Comparison of ENCODE assay signal across 8 mouse cellular contexts in genomic region chr5:73337961-73338831, GRCm38 (mm10). TPM values are rescaled to one million over a fixed set of nuclear protein-coding genes. Genes with fewer than 3 reads are reported as not detected.
DNase-seq lines count a peak whose midpoint lies in the region; ATAC-seq and TF ChIP-seq lines count a peak whose summit lies in the region.

No protein-coding gene starts in this region.

- no peaks in the 10 kb centered on the region for H3K27me3 ChIP-seq in limb, embryonic 14.5 days (ENCODE audit: control insufficient read depth, insufficient read depth, low read length)
- no peaks in the 10 kb centered on the region for H3K27me3 ChIP-seq in midbrain, embryonic 15.5 days (replicated peaks)

- peak; percentile 75 to 78 for DNase-seq in left cerebral cortex, adult 18-20 months (ENCODE audit: low spot score in 2 of 2)
- no peak for DNase-seq in left cerebral cortex, adult 11 months (ENCODE audit: low spot score)
- DNase-seq in cerebellum, postnatal 10 days, result peak; percentile 76
- peak; percentile 32 to 48 for DNase-seq in frontal cortex, postnatal 25 days (ENCODE audit: low spot score in 2 of 2)
- DNase-seq in induced T-regulatory cell, adult 2 months (ENCODE audit: low read depth), result peak; percentile 27
- DNase-seq in limb, embryonic 14.5 days (ENCODE audit: low spot score), result peak; percentile 11
- peak; percentile 41 for DNase-seq in thymus, postnatal 14 days

- 0 out of 2 replicates have a peak, but pooled peaks cover 5% of the 10 kb centered on the region for H3K4me1 ChIP-seq in limb, embryonic 14.5 days (ENCODE audit: control insufficient read depth, insufficient read depth, low read length)
- H3K4me1 ChIP-seq in midbrain, embryonic 15.5 days, result peaks cover 14% of the 10 kb centered on the region

- H3K36me3 ChIP-seq in limb, embryonic 14.5 days (ENCODE audit: control insufficient read depth, insufficient read depth, low read length), result no peaks in the 10 kb centered on the region
- H3K36me3 ChIP-seq in midbrain, embryonic 15.5 days (replicated peaks), result no peaks in the 10 kb centered on the region

- H3K27ac ChIP-seq in limb, embryonic 14.5 days (replicated peaks; ENCODE audit: low read depth, low read length), result no peak overlapping the region
- H3K27ac ChIP-seq in midbrain, embryonic 15.5 days, result peak overlapping the region; percentile 79

- 4% methylated on average over 30 of the region's 41 CpGs for WGBS in limb, embryonic 14.5 days
- 2% methylated on average over 39 of the region's 41 CpGs for WGBS in midbrain, embryonic 15.5 days

- H3K9ac ChIP-seq in limb, embryonic 14.5 days (ENCODE audit: low read depth, low read length, severe bottlenecking), result peak overlapping the region; percentile 69
- H3K9ac ChIP-seq in midbrain, embryonic 15.5 days, result peak overlapping the region; percentile 68

- ATAC-seq in limb, embryonic 14.5 days (ENCODE audit: low FRiP score, low read depth), result peak; percentile 58
- ATAC-seq in midbrain, embryonic 15.5 days (replicated peaks), result peak; percentile 85

- peak overlapping the region; percentile 57 for H3K4me3 ChIP-seq in limb, embryonic 14.5 days (replicated peaks; ENCODE audit: low read length)
- H3K4me3 ChIP-seq in midbrain, embryonic 15.5 days, result peak overlapping the region; percentile 59

- peak overlapping the region; percentile 94 for H3K4me2 ChIP-seq in limb, embryonic 14.5 days (replicated peaks; ENCODE audit: low read depth, low read length, severe bottlenecking)
- peak overlapping the region; percentile 82 for H3K4me2 ChIP-seq in midbrain, embryonic 15.5 days

- no peak for TF ChIP-seq POLR2A in limb, embryonic 14.5 days (IDR thresholded peaks at IDR 0.05; ENCODE audit: borderline replicate concordance, extremely low read depth, insufficient read depth, insufficient read length)

- no peaks in the 10 kb centered on the region for H3K9me3 ChIP-seq in limb, embryonic 14.5 days (ENCODE audit: control insufficient read depth, low read length)
- no peaks in the 10 kb centered on the region for H3K9me3 ChIP-seq in midbrain, embryonic 15.5 days

RNA-seq across cellular contexts. Expression of gene Ociad2, which starts 2.6 kb away (rescaled TPM):
- 100 to 1,000 TPM; 113 to 133 TPM for total RNA-seq in left cerebral cortex, adult 18-20 months (2021)
- polyA plus RNA-seq in limb, embryonic 14.5 days (2012; rRNA removed), result 2.4 and 3.1 TPM in 2 replicates
- polyA plus RNA-seq in limb, embryonic 14.5 days (2014; fragmentation: Nextera tagmentation; extraction: Ambion mirVana), result 12.8 and 13.1 TPM in 2 replicates
- 25.3 and 27.3 TPM in 2 replicates for polyA plus RNA-seq in midbrain, embryonic 15.5 days (2015; fragmentation: Nextera tagmentation; extraction: Ambion mirVana)

RNA-seq across cellular contexts. Expression of gene Ociad1, which starts 45.6 kb away (rescaled TPM):
- 100 to 1,000 TPM; 465 to 497 TPM for total RNA-seq in left cerebral cortex, adult 18-20 months (2021)
- polyA plus RNA-seq in limb, embryonic 14.5 days (2012; rRNA removed), result 147 and 171 TPM in 2 replicates
- polyA plus RNA-seq in limb, embryonic 14.5 days (2014; fragmentation: Nextera tagmentation; extraction: Ambion mirVana), result 137 and 144 TPM in 2 replicates
- 320 and 321 TPM in 2 replicates for polyA plus RNA-seq in midbrain, embryonic 15.5 days (2015; fragmentation: Nextera tagmentation; extraction: Ambion mirVana)
